Mouse (Mus musculus) left cerebral cortex, adult 8-10 months (tissue): ENCODE measurements at regions not wholly inside any gene's neighbourhood (a gene's known extent, or its start where the extent isn't known, plus 50 kb on each side); places are given as distances from the start of the nearest gene placed in this dataset.
A peak's percentile ranks its signal among the peaks of the same experiment; 100 is the strongest.

Experiments used
- DNase-seq, 2 experiments: peaks; one replicate each; pipeline ENCODE4 v3.0.0; 2022; ENCODE audit warnings: low spot score in 2 of 2

- DNase-seq, result no peak
Observed at GRCm38 (mm10) chr14:62170385-62170784, 122.0 kb upstream of the Rnaseh2b start.

GRCm38 (mm10) chr14:62171256-62172047 lies 120.9 kb upstream of the Rnaseh2b start:
- DNase-seq, result no peak

- DNase-seq, result peak; percentile 23 to 70
Observed at GRCm38 (mm10) chr14:62173835-62174530, 118.4 kb upstream of the Rnaseh2b start.

- DNase-seq, result no peak
Observed at GRCm38 (mm10) chr14:62175384-62176048, 116.9 kb upstream of the Rnaseh2b start.

- DNase-seq, result peak in 1 of 2 experiments; percentile 50
Observed at GRCm38 (mm10) chr14:62177509-62177908, 114.9 kb upstream of the Rnaseh2b start.

- no peak for DNase-seq
Observed at GRCm38 (mm10) chr14:62187360-62187759, 105.0 kb upstream of the Rnaseh2b start.

GRCm38 (mm10) chr14:62188147-62188885 lies 104.1 kb upstream of the Rnaseh2b start:
- DNase-seq, result no peak

- DNase-seq, result no peak
Observed at GRCm38 (mm10) chr14:62191624-62192023, 100.8 kb upstream of the Rnaseh2b start.

- DNase-seq, result no peak
Observed at GRCm38 (mm10) chr14:62192814-62193213, 99.6 kb upstream of the Rnaseh2b start.

GRCm38 (mm10) chr14:62193371-62193770 lies 99.0 kb upstream of the Rnaseh2b start:
- DNase-seq, result no peak

GRCm38 (mm10) chr14:62196776-62197175 lies 95.6 kb upstream of the Rnaseh2b start:
- no peak for DNase-seq

- no peak for DNase-seq
Observed at GRCm38 (mm10) chr14:62198476-62199190, 93.8 kb upstream of the Rnaseh2b start.

- no peak for DNase-seq
Observed at GRCm38 (mm10) chr14:62215071-62215470, 77.3 kb upstream of the Rnaseh2b start.

- no peak for DNase-seq
Observed at GRCm38 (mm10) chr14:62216995-62217394, 75.4 kb upstream of the Rnaseh2b start.

GRCm38 (mm10) chr14:62217971-62218370 lies 74.4 kb upstream of the Rnaseh2b start:
- no peak for DNase-seq

GRCm38 (mm10) chr14:62218716-62219115 lies 73.7 kb upstream of the Rnaseh2b start:
- DNase-seq, result no peak

- no peak for DNase-seq
Observed at GRCm38 (mm10) chr14:62220770-62221169, 71.6 kb upstream of the Rnaseh2b start.
